Mouse (Mus musculus): Measurements from ENCODE around the gene Diras1. TPM values are rescaled to one million over a fixed set of nuclear protein-coding genes. Genes with fewer than 3 reads are reported as not detected.
A peak's percentile ranks its signal among the peaks of the same experiment; 100 is the strongest.
"Not testable (repeated sequence)": the region's sequence is repeated elsewhere in the genome, so short reads cannot be mapped to it uniquely, and the experiment has no call there.

Gene Diras1
- polyA plus RNA-seq (2011; ENCODE audit: insufficient read length, low read depth, missing spikeins) = not detected in 2 replicates

DNA sequence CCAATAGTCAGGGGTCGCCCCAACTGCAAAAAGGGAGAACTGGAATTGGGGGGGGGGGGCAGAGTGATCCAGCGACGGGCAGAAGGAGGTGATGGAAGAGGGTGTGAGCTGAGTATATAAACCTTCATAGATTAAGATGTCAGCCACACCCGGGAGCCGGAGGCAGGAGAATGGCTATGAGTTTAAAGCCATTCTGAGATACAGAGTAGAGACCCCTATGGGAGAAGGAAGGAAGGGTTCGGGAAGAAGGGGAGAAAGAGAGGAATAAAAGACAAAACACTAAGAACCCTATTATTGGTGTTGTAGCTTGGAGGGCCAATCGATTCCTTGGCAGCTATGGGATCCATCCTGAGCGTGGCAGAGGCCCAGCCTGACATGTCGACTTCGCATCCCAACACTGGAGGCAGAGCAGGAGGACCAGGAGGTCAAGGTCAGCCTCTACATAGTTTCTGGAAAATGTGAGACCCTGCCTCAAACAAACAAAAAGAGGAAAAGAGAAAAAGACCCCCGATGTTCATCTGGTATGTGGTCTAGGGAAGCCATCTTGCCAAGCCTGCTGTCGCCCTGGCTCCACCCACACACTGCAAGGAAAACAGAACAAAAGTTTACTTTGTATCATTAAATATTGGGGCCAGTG, at the start of gene Diras1:
TSS of gene Diras1 (minus strand) at position 24 of the 637 bp plus-strand sequence.
- TF ChIP-seq POLR2A (IDR thresholded peaks at IDR 0.05; ENCODE audit: low read depth, low read length) (no peak), CTCF (IDR thresholded peaks at IDR 0.05; ENCODE audit: borderline replicate concordance, insufficient read depth, low read length) (no peak)
- Histone ChIP-seq H3K4me1 (ENCODE audit: control insufficient read depth, insufficient read depth, low read length) (peaks cover 5% of the 10 kb centered on the region; the same call in 1 of the 2 replicates), H3K4me3 (ENCODE audit: insufficient read depth, low read length) (no peak within 1 kb of the TSS), H3K27ac (ENCODE audit: insufficient read depth, low read length) (no peak within 1 kb of the TSS)

DNA sequence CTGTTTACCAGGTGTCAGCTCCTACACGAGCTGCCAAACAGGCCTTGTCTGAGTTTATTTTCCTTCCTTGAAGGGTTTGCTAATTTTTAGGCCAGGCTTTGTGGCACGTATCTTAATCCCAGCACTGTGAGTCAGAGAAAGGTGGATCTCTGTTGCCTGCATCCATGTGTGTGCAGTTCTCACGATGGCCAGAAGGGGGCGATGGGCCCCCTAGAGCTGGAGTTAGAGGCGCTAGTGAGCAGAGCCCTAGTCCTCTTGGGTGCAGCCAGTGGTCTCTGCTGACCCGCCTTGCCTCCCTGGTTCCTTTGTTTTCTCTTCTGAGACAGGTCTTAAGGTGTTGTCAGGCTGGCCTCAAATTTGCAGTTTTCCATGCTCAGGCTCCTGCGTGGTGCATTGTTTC, 48.0 kb upstream of the Diras1 start:
- TF ChIP-seq POLR2A (IDR thresholded peaks at IDR 0.05; ENCODE audit: low read depth, low read length) (no peak), CTCF (IDR thresholded peaks at IDR 0.05; ENCODE audit: borderline replicate concordance, insufficient read depth, low read length) (peak; percentile 38; the same call in 1 of the 2 replicates)
- H3K4me1 ChIP-seq (ENCODE audit: control insufficient read depth, insufficient read depth, low read length) = 0 out of 2 replicates have a peak, but pooled peaks cover 2% of the 10 kb centered on the region
- no peak overlapping the region for H3K27ac ChIP-seq (ENCODE audit: insufficient read depth, low read length)
- no peak overlapping the region for H3K4me3 ChIP-seq (ENCODE audit: insufficient read depth, low read length)

DNA sequence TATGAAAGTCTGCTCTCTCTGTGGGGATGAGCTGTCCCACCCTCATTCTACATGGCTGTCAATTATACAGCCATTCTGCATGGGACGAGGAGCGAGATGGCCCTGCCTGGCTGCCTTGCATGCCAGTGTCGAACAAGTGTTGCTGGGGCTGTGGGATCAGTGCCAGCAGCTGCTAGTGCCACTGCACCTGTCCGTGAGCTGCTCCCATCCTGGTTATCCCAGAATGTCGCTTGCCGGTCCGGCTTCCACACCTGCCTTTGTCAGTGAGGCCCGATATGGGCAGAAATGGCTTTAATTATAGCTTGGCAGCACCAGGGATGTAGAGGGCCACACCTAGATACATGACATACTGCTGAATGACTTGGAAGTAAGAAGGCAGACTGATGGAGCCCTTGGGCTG, 46.8 kb upstream of the Diras1 start:
- TF ChIP-seq CTCF (IDR thresholded peaks at IDR 0.05; ENCODE audit: borderline replicate concordance, insufficient read depth, low read length) (no peak), POLR2A (IDR thresholded peaks at IDR 0.05; ENCODE audit: low read depth, low read length) (no peak)
- Histone ChIP-seq H3K4me3 (ENCODE audit: insufficient read depth, low read length) (no peak overlapping the region), H3K27ac (ENCODE audit: insufficient read depth, low read length) (no peak overlapping the region), H3K4me1 (ENCODE audit: control insufficient read depth, insufficient read depth, low read length) (0 out of 2 replicates have a peak, but pooled peaks cover 2% of the 10 kb centered on the region)

DNA sequence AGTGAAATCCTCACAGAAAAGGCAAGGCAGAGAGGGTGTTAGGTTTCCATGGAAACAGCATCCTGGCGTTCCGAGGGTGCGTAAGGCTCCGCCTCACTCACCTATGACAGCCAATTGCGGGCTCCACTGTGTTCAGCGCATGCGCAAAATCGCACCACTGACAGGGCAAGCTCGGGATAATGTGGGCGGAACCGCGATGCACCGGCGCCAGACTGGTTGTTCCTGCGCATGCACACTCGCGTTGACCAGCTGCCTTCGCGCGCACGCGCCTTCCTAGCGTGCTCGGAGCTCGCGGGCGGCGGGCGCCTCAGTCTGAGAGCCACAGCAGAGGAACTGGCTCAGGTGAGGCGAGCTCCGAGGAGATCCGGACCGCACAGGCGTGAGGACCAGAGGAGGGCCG, 44.4 kb upstream of the Diras1 start, which contains the start of gene Thop1:
TSS of gene Thop1 (plus strand) at position 200 of the 400 bp plus-strand sequence.
- peak within 1 kb of the TSS; percentile 63 for H3K4me3 ChIP-seq (ENCODE audit: insufficient read depth, low read length)
- 0 out of 2 replicates have a peak, but pooled peaks cover 2% of the 10 kb centered on the region for H3K4me1 ChIP-seq (ENCODE audit: control insufficient read depth, insufficient read depth, low read length)
- H3K27ac ChIP-seq (ENCODE audit: insufficient read depth, low read length) = no peak within 1 kb of the TSS
- peak; percentile 88 for TF ChIP-seq POLR2A (IDR thresholded peaks at IDR 0.05; ENCODE audit: low read depth, low read length)
- no peak for TF ChIP-seq CTCF (IDR thresholded peaks at IDR 0.05; ENCODE audit: borderline replicate concordance, insufficient read depth, low read length)

DNA sequence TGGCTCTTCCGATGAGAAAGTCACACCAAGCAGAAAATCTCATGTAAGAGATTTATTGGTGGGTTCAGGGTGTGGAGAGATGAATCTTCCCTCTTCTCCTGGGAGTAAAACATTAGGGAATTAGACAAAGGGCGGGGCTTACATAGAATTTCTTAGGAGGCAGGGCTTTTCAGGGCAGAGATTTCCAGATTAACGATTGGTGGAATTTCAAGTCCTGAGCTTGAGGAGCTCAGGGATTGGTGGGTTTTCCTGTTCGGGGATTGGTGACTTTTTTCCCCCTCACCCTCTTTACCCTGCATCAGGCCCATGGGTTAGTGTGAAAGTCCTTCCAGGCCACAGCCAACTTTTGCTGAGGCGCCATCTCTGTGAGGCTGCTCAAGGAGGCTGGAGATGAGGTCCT, 43.2 kb upstream of the Diras1 start:
- Histone ChIP-seq H3K4me1 (ENCODE audit: control insufficient read depth, insufficient read depth, low read length) (0 out of 2 replicates have a peak, but pooled peaks cover 2% of the 10 kb centered on the region), H3K27ac (ENCODE audit: insufficient read depth, low read length) (no peak overlapping the region), H3K4me3 (ENCODE audit: insufficient read depth, low read length) (no peak overlapping the region)
- no peak for TF ChIP-seq CTCF (IDR thresholded peaks at IDR 0.05; ENCODE audit: borderline replicate concordance, insufficient read depth, low read length)
- TF ChIP-seq POLR2A (IDR thresholded peaks at IDR 0.05; ENCODE audit: low read depth, low read length) = no peak

GRCm38 (mm10) chr10:81064519-81064918, 39.1 kb upstream of the Diras1 start:
- not testable (repeated sequence) for H3K4me1 ChIP-seq (ENCODE audit: control insufficient read depth, insufficient read depth, low read length); H3K27ac ChIP-seq (ENCODE audit: insufficient read depth, low read length); H3K4me3 ChIP-seq (ENCODE audit: insufficient read depth, low read length)

- Histone ChIP-seq H3K4me1 (ENCODE audit: control insufficient read depth, insufficient read depth, low read length) (no peaks in the 10 kb centered on the region; the same call in 1 of the 2 replicates), H3K27ac (ENCODE audit: insufficient read depth, low read length) (no peak overlapping the region), H3K4me3 (ENCODE audit: insufficient read depth, low read length) (no peak overlapping the region)
- TF ChIP-seq POLR2A (IDR thresholded peaks at IDR 0.05; ENCODE audit: low read depth, low read length) (no peak), CTCF (IDR thresholded peaks at IDR 0.05; ENCODE audit: borderline replicate concordance, insufficient read depth, low read length) (no peak)
These were observed 37.2 kb upstream of the Diras1 start for GRCm38 (mm10) chr10:81062710-81063109.

DNA sequence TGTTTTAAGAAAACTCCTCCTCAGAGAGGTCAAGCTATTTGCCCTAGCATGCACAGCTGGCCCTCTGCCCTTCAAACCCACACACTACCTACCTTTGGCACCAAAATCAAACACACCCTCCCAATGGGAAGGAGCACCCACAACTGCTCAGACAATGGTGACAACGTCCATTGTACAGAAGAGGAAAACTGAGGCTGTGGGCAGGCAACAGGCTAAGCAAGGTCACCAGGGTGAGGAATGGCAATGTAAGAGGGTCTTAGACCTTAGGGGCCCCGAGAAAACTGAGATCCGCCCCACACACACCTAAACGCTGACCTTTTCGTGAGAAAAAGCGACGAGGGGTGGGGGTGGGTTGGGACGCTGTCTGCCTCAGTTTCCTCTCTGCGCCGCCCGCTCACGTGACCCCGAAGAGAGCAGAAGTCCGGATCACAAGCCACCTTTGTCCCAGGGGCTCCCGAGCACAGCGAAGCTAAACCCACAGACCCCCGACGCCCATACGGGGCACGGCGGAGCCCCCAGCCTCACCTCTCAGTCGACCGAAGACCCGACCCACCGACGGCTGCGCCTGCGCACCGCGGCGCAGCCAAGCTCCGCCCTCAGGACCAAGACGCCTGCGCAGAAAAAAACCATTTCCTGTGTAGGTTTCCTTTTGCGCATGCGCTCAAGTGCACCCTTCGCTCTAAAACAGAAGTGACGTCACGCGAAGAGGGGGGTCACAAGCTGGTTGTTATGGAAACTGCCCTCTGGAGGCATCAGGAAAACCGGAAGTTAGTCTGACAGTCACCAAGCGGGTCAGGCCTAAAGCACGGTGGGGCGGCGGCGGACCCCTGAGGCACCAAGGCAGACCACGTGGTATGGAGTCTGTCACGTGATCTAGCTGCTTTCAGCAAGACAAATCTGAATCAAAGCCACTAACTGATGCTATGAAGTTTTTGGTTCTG, 34.4 kb upstream of the Diras1 start, which contains the start of gene Sgta:
TSS of gene Sgta (minus strand) at position 579 of the 941 bp plus-strand sequence.
- TF ChIP-seq POLR2A (IDR thresholded peaks at IDR 0.05; ENCODE audit: low read depth, low read length) = peak; percentile 53
- TF ChIP-seq CTCF (IDR thresholded peaks at IDR 0.05; ENCODE audit: borderline replicate concordance, insufficient read depth, low read length) = no peak
- H3K27ac ChIP-seq (ENCODE audit: insufficient read depth, low read length) = no peak within 1 kb of the TSS
- peak within 1 kb of the TSS; percentile 80 for H3K4me3 ChIP-seq (ENCODE audit: insufficient read depth, low read length)
- no peaks in the 10 kb centered on the region; the same call in 1 of the 2 replicates for H3K4me1 ChIP-seq (ENCODE audit: control insufficient read depth, insufficient read depth, low read length)

GRCm38 (mm10) chr10:81058896-81059295, 33.4 kb upstream of the Diras1 start:
- Histone ChIP-seq H3K4me3 (ENCODE audit: insufficient read depth, low read length) (peak overlapping the region; percentile 80), H3K4me1 (ENCODE audit: control insufficient read depth, insufficient read depth, low read length) (no peaks in the 10 kb centered on the region; the same call in 1 of the 2 replicates), H3K27ac (ENCODE audit: insufficient read depth, low read length) (no peak overlapping the region)
- TF ChIP-seq POLR2A (IDR thresholded peaks at IDR 0.05; ENCODE audit: low read depth, low read length) (no peak), CTCF (IDR thresholded peaks at IDR 0.05; ENCODE audit: borderline replicate concordance, insufficient read depth, low read length) (no peak)
